Mouse (Mus musculus) c-Kit-negative CD71-positive TER-119-positive erythroid progenitor cells, embryonic 14.5 days (primary cell): Measurements from ENCODE around the gene Agap2.

Experiments
- DNase-seq: peaks from one replicate; pipeline ENCODE4 v3.0.0-alpha.2; 2013; ENCODE audit warnings: low read depth, low spot score

The Agap2 gene

GRCm38 (mm10) chr10:127076082-127076481, 998 bp downstream of the Agap2 start:
- DNase-seq, result no peak

- DNase-seq, result no peak
Measured at GRCm38 (mm10) chr10:127077515-127077914, 2.4 kb downstream of the Agap2 start.

DNA sequence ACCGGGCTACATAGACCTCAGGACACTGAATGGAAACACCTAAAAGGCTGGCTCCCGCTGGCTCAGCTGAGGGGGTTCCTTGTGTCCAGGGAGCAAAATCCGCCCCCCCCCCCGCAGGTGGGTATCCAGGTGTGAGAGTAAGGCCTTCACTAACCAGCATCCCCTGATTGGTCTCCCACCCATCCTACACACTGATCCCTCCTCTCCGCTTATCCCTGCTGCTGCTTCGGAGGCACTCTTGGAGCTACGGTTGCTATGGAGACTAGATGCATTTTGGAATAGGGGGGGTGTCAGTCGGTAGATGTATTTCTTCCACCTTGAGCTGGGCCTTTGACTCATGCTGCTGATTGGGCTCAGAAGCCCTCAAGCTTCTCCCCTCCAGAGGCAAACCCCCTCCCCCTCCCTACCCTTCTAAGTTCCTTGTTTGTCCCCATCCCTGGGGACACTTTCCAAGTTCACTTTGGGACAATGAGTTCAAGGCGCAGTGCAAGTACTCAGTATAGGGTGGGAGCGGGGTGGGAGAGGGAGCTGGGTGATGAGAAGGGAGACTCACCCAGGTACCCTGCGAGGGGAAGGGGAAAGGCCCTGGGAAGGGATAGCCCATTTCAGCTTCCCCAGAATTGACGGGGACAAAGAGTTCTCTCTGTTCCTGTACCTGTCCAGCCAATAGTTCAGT, 3.1 kb downstream of the Agap2 start:
- no peak for DNase-seq

DNA sequence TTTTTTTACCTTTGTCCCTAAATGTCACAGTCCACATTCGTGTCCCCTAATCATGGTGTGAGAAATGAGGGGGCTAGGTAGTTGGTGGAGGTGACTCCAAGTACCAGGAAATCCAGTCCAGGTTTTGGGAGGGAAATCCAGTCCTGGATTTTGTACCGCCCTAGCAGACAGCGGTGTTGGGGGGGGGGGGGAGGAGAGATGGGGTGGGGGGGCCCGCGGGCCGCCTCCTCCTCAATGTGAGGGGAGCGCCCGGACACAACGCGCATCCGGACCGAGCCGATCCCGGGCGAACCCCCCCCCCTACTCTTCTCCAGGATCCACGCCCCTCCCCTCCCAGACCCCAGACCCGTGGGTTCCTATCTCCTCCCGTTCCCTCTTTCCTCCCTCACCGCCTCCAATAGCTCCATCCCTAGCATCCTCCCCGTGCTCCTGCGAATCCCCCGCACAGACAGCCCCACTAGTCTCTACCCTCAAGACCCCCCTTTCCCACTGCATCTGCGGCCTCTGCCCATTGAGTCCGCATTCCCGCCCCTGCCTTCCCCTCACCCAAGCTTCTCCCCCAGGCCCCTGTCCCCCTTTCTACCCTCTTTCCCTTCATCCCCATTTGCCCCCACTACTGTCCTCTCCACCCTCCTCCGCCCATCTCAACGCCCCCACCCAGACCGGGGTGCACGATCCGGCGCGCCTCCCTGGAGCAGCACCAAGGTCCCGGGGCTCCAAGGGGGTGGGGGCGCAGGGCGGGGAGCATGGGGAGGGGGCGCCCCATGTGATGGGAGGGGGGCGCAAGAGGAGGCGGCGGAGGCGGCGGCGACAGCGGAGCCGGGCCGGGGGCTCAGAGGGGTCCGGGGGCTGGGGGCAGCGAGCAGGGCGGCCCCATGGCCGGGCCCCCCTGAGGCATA, 3.8 kb downstream of the Agap2 start:
- DNase-seq, result no peak

GRCm38 (mm10) chr10:127079665-127080391, 4.7 kb downstream of the Agap2 start:
- no peak for DNase-seq

DNA sequence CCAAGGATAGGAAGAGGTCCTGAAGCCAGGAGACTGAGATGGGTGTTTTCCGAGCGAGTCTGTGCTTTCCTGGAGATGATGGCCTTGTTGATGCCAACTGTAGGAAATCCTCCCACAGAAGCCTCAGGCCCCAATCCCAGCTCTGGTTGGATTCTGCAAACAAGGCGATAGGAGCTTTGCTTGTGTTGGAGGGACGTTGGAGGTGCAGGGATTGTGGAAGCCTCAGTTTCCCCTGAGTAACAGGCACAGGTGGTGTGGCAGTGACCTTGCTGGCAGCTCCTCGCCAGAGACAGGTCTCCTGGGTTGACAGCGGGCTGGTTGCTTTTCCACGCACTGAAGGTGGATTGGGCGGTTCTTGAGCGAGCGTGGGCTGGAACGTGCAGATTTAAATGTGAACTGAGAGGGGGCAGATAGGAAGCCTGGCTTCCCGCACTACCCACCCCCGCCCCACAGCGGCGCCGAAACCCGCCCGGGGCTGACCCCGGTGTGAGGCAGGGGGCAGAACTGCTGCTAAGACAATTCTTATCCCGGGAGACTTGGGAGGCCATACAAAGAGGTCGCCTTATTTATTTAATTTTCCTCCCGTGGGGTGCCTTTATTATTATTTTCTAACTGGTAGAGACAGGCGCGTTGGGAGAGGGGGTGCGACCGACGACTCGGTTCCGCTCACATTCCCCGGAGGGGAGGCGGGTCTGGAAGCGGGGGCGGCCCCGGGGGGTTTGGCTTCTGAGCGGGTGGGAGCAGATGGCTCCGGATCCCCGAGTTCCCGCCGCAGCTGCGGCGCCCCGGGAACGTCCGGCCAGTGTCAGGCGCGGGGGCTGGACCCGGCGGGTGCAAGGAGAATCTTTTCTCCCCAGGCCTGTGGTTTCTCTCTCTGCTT, 6.1 kb downstream of the Agap2 start:
- DNase-seq, result no peak

- no peak for DNase-seq
Measured at GRCm38 (mm10) chr10:127081996-127082620, 7.0 kb downstream of the Agap2 start.

DNA sequence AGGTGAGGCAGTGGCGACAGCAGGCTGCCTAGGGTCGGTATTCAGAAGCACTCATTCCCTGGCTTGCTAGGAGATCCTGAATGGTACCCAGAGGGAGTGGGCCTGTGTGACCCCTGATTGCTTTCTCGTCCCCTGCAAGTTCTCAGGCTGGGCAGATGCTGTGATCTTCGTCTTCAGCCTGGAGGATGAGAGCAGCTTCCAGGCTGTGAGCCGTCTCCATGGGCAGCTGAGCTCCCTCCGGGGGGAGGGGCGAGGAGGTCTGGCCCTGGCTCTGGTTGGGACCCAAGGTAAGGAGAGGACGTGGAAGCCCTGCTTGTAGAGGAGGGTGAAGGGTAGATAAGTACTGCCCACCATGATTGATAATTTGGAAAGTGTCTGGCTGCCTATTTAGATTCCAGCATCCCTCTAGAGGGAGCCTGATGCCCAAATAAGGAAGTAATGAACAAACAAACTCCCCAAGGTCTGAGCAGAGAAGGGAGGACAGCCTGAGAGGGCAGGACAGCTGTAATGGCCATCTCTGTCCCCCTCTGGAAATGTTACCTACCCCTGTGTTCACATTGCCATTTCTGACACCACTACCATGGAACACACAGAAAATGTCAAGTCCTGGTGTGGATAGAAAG, 8.3 kb downstream of the Agap2 start:
- no peak for DNase-seq

GRCm38 (mm10) chr10:127083915-127084306, 8.8 kb downstream of the Agap2 start:
- no peak for DNase-seq

- DNase-seq, result no peak
Measured at GRCm38 (mm10) chr10:127085052-127085451, 10.0 kb downstream of the Agap2 start.

DNA sequence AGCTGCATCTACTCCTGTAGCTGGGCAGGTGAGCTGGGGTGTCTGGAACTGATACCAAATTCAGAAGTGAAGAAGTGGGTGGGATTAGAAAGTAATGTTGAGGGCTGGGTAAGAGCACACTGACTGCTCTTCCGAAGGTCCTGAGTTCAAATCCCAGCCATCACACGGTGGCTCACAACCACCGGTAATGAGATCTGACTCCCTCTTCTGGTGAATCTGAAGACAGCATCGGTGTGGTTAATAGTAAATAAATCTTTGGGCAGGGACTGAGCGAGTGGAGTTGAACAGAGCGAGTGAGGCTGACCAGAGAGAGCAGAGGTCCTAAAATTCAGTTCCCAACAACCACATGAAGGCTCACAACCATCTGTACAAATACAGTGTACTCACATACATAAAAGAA, 10.5 kb downstream of the Agap2 start:
- no peak for DNase-seq

GRCm38 (mm10) chr10:127090560-127091411, 15.7 kb downstream of the Agap2 start:
- no peak for DNase-seq

- no peak for DNase-seq
Measured at GRCm38 (mm10) chr10:127091507-127092396, 16.7 kb downstream of the Agap2 start.

DNA sequence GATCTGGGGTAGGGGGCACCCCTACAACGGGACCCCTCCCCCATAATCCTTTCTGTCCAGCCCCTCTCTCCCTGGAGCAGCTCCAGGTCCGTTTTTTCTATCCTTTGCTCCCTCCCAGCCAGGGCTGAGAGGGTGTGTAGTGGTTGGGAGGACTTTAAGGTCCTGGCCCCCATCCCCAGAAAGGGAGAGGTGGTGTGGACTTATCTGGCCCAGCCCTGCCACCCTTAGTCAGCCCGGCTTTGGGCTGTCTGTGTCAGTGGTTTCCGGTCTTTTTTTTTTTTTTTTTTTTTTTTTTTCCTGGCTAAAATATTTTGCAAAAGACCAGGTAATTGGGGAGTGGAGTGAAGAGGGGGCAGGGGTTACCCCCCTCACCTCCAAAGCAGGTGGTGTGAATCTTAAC, 17.7 kb downstream of the Agap2 start:
- DNase-seq, result no peak

GRCm38 (mm10) chr10:127094382-127094802, 19.3 kb downstream of the Agap2 start:
- no peak for DNase-seq

DNA sequence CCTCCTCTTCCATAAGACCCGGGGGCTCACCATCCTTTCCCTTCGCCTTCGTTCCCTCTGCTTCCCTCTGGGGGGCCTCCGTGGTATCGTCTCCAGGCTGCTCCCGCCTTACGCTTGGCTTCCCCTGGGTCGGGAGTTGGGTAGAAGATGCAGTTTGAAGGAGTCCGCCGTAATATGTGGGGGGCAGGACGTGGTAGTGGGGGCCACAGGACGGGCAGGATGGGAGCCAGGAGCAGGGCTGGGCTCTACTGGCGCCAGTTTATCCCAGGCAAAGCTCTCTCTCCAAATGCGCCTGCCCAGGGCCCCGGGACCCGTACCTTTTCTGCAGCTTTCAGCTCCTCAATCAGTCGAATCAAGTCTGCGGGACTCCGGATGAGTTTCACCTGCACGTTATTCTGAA, 23.4 kb downstream of the Agap2 start:
- DNase-seq, result no peak

DNA sequence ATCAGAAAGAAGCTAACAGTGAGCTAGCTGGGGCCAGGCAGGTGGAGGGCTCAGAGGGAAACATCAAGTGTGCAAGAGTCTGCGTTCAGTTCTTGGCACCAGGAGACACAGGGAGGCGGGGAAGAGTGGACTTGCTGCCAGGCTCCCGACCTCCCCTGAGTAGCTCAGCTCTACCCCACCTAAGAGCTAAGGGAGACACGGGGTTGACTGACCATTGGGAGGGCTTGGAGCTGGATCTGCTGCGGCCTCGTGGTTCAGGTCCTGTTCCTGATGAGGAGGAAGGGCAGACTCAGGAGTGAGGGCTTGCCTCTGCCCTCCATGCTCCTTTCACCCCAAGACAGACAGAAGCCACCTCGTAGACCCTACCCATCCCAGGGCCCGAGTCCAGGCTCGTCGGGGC, 24.1 kb downstream of the Agap2 start:
- no peak for DNase-seq

- no peak for DNase-seq
Measured at GRCm38 (mm10) chr10:127099868-127100267, 24.8 kb downstream of the Agap2 start.
